Mouse (Mus musculus) embryonic facial prominence, embryonic 12.5 days (tissue): ENCODE data around the gene Tnfrsf13c. TPM values are rescaled to one million over a fixed set of nuclear protein-coding genes. Genes with fewer than 3 reads are reported as not detected.

Source experiments
- ATAC-seq: fragments of 200-750 bp; cut with Nextera tagmentation; 2 replicates; pipeline ENCODE4 v1.8.0; 2017; ENCODE audit not compliant: insufficient number of reproducible peaks, insufficient read depth, low FRiP score, low TSS enrichment
- H3K27ac ChIP-seq: fragments of 300-500 bp; sonication (generic); 2 replicates; pipeline ENCODE4 v1.5.1; 2016; ENCODE audit warnings: mild to moderate bottlenecking
- H3K27me3 ChIP-seq: fragments of 300-500 bp; sonication (generic); 2 replicates; pipeline ENCODE4 v1.6.1; 2016; ENCODE audit warnings: mild to moderate bottlenecking, moderate library complexity
- H3K36me3 ChIP-seq: fragments of 300-500 bp; sonication (generic); 2 replicates; pipeline ENCODE4 v1.6.1; 2016; ENCODE audit warnings: mild to moderate bottlenecking
- H3K4me1 ChIP-seq: fragments of 300-500 bp; sonication (generic); 2 replicates; pipeline ENCODE4 v1.6.1; 2016
- H3K4me2 ChIP-seq: fragments of 300-500 bp; sonication (generic); replicated peaks from 2 replicates; pipeline ENCODE4 v1.6.1; 2016; ENCODE audit warnings: mild to moderate bottlenecking, moderate library complexity
- H3K4me3 ChIP-seq: fragments of 300-500 bp; sonication (generic); 2 replicates; pipeline ENCODE4 v1.5.1; 2016; ENCODE audit warnings: mild to moderate bottlenecking
- H3K9ac ChIP-seq: fragments of 300-500 bp; sonication (generic); 2 replicates; pipeline ENCODE4 v1.6.1; 2016; ENCODE audit warnings: mild to moderate bottlenecking, moderate library complexity
- H3K9me3 ChIP-seq: fragments of 300-500 bp; sonication (generic); 2 replicates; pipeline ENCODE4 v1.6.1; 2016; ENCODE audit warnings: mild to moderate bottlenecking, moderate library complexity
- WGBS: fragments of 180-500 bp; shearing (Covaris S2); methylation state at CpG from one replicate; pipeline ENCODE4 v1.1.7; 2016; 5-methylcytosine and 5-hydroxymethylcytosine counted together
- polyA plus RNA-seq: library from polyadenylated mRNA; unstranded; fragments of >200 nt; fragmentation: Nextera tagmentation; extraction: Ambion mirVana; gene quantifications from 2 replicates; pipeline ENCODE4 v1.2.1, GENCODE M21; 2016

Tnfrsf13c gene
- polyA plus RNA-seq, 1 experiment from 2014 or later: 0.13 TPM

DNA sequence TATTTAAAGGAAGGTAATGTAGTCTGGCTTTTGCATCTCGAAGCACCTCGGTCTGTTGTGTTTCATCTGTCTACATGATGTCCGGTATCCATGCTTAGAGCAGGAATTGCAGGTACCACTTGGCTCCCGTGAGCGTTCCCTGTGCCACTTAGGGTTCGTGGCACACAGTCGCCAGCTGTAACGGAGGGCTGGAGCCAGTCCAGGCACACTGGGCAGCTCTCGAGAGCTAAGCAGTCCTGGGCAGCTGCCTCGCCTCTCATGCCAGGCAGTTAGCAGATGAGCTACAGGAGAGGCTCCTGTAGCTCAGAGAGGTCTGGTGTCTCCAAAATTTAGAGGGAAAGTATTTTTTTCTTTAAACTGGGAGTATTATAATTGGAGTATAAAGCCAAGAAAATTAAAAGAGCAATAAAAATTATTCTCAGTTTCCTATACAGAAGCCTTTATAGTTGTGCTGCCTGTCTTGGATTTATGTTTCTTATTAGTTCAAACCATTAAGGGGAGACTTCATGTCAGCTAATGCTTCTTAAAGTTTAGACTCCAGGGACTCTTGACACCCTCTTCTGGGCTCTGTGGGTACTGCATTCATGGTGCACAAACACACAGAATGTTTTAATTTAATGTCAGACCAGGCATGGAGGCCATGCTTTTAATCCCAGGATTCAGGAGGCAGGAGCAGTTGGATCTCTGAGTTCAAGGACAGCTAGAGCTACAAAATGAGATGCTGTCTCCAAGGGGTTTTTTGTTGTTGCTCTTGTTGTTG is 35.5 kb downstream of the Tnfrsf13c start:
- Histone ChIP-seq H3K9ac (no peak overlapping the region), H3K27ac (no peak overlapping the region), H3K4me2 (no peak overlapping the region), H3K4me3 (no peak overlapping the region), H3K36me3 (peaks cover 92% of the 10 kb centered on the region), H3K9me3 (no peaks in the 10 kb centered on the region), H3K27me3 (no peaks in the 10 kb centered on the region), H3K4me1 (no peaks in the 10 kb centered on the region)
- ATAC-seq: no peak
- WGBS: 95% methylated on average over 10 of the region's 10 CpGs

DNA sequence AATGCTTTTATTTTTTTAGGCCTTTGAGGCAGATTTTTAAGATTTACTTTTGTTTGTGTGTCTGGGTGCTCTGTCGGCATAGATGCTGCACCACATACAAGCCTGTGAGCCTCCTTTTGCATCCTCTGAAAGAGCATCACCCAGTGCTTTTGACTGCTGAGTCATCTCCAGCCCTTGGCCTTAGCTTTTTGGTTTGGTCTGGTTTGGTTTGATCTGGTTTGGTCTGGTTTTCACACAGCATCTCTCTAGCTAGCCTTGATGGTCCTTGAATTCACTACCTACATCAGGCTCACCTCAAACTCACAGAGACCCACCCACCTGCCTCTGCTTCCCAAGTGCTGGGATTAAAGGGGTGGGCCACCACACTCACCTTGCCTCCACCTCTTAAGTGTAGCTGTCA is 36.2 kb downstream of the Tnfrsf13c start:
- H3K4me2 ChIP-seq: no peak overlapping the region
- 74% methylated on average over 1 of the region's 1 CpGs for whole genome bisulfite sequencing
- H3K9me3 ChIP-seq: no peaks in the 10 kb centered on the region
- H3K9ac ChIP-seq: no peak overlapping the region
- no peak for ATAC-seq
- peaks cover 92% of the 10 kb centered on the region for H3K36me3 ChIP-seq
- no peak overlapping the region for H3K27ac ChIP-seq
- H3K4me3 ChIP-seq: no peak overlapping the region
- H3K4me1 ChIP-seq: no peaks in the 10 kb centered on the region
- no peaks in the 10 kb centered on the region for H3K27me3 ChIP-seq

DNA sequence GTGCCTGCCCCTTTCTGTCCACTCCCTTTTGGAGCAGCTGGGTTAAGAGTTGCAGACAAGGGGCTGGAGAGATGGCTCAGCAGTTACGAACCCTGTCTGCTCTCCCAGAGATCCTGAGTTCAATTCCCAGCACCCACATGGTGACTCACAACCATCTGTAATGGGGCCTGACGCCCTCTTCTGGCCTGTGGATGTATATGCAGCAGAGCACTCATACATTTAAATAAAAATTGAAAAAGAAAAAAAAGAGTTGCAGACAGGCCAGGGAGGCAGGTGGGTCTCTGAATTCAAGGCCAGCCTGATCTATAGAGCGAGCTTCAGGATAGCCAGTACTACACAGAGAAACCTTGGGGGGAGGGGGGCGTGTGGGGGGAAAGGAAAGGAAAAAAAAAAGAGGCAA is 36.8 kb downstream of the Tnfrsf13c start:
- Histone ChIP-seq H3K4me2 (no peak overlapping the region), H3K36me3 (peaks cover 92% of the 10 kb centered on the region), H3K9me3 (0 out of 2 replicates have a peak, but pooled peaks cover under 1% of the 10 kb centered on the region), H3K4me1 (no peaks in the 10 kb centered on the region), H3K4me3 (no peak overlapping the region), H3K27me3 (no peaks in the 10 kb centered on the region), H3K27ac (no peak overlapping the region), H3K9ac (no peak overlapping the region)
- no peak for ATAC-seq
- WGBS: 86% methylated on average over 4 of the region's 4 CpGs

DNA sequence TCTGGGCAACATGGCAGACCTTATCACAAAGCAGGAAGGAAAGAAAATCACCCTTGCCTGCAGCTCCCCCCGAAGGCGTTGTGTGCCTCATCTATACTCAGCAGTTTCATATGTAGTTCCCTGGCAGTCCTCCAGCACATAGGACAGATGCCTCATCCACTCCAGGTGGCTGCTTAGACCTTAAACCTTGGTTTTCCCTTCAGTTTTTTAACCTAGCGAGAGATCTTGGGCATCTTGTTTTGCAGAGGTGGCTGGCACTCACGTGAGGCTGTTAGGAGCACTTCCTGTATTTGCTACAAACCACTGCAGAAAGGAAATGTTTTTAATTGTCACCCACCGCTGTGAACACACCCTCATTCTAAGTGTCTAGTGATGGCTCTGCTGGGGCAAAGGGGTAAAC is 37.2 kb downstream of the Tnfrsf13c start:
- ATAC-seq: no peak
- Histone ChIP-seq H3K9ac (no peak overlapping the region), H3K36me3 (peaks cover 92% of the 10 kb centered on the region), H3K27ac (no peak overlapping the region), H3K27me3 (no peaks in the 10 kb centered on the region), H3K4me2 (no peak overlapping the region), H3K4me3 (no peak overlapping the region), H3K4me1 (no peaks in the 10 kb centered on the region), H3K9me3 (peaks cover 5% of the 10 kb centered on the region)
- WGBS: 92% methylated on average over 5 of the region's 5 CpGs

DNA sequence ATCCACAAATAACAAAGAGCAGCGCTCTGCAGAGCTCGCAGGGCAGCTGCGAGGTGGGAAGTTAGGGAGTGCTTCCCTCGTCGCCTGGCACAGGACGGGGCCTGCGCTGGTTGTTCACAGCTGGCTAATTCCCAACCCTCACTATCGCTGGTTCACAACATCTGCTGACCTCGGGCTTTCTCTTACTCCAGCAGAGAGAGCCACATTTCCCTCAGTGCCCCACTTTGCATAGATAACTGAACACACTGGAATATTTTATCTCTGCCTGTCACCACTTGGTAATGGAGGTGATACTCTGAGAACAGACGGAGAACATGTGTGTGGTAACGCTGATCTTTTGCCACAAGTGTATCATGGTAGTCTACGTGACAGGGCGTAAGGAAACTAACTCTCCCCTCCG is 38.0 kb downstream of the Tnfrsf13c start:
- peaks cover 9% of the 10 kb centered on the region for H3K9me3 ChIP-seq
- no peak overlapping the region for H3K9ac ChIP-seq
- H3K27me3 ChIP-seq: no peaks in the 10 kb centered on the region
- no peaks in the 10 kb centered on the region for H3K4me1 ChIP-seq
- WGBS: 86% methylated on average over 14 of the region's 14 CpGs
- H3K4me3 ChIP-seq: no peak overlapping the region
- H3K4me2 ChIP-seq: no peak overlapping the region
- H3K27ac ChIP-seq: no peak overlapping the region
- no peak for ATAC-seq
- peaks cover 93% of the 10 kb centered on the region for H3K36me3 ChIP-seq

DNA sequence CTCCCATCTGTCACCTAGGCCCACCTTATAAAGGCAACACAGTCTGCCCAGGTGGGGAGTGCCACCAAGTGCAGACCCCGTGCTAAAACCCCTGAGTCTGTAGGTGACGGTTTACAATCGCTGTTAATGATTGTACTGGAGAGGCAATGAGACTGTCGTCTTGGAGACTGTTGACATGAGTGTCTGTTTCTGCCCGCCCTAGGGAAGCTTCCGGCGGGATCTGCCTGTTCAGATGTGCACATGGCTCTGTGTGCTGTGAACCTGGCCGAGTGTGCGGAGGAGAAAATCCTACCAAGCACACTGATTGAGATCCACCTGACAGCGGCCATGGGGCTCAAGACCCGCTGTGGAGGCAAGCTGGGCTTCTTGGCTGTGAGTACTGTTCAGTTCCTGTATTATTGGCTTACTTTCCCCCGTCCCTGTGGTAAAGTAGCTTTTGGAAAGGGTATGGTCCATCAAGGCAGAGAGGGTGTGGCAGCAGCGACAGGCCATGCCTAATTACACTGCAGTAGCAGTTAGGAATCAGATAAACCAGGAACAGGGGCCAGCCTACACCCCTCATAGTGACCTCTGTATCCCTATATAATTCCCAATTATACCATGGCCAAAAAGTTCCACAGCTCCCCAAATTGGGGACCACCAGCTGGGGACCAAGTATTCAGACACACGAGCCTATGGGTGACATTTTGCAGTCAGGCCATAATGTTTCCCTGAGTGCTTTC is 38.9 kb downstream of the Tnfrsf13c start:
- Histone ChIP-seq H3K9me3 (peaks cover 9% of the 10 kb centered on the region), H3K27ac (no peak overlapping the region), H3K4me3 (no peak overlapping the region), H3K9ac (no peak overlapping the region), H3K36me3 (peaks cover 99% of the 10 kb centered on the region), H3K4me1 (no peaks in the 10 kb centered on the region), H3K27me3 (no peaks in the 10 kb centered on the region), H3K4me2 (no peak overlapping the region)
- 88% methylated on average over 14 of the region's 14 CpGs for WGBS
- no peak for ATAC-seq

DNA sequence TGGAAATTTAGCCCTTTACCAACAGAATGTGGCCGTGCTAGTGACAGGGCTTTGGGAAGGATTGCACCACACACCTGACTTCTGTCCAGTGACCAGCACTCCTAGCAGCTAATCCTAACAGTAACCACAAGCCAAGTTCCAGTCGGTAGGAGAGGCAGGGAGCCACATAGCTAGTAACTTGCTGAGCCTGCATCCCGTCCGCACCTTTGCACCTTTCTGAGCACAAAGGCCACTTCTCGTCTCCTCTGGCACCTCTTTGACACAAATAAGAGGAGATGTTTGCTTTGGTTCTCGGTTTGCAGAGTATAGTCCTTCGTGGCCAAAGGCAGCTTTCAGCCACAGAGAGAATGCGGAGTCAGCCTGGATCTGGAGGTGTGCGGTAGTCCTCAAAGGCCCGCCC is 39.5 kb downstream of the Tnfrsf13c start:
- Histone ChIP-seq H3K4me1 (no peaks in the 10 kb centered on the region), H3K9ac (no peak overlapping the region), H3K27me3 (no peaks in the 10 kb centered on the region), H3K9me3 (peaks cover 9% of the 10 kb centered on the region), H3K27ac (no peak overlapping the region), H3K4me3 (no peak overlapping the region), H3K4me2 (no peak overlapping the region), H3K36me3 (peaks cover 99% of the 10 kb centered on the region)
- WGBS: 92% methylated on average over 10 of the region's 10 CpGs
- ATAC-seq: no peak

DNA sequence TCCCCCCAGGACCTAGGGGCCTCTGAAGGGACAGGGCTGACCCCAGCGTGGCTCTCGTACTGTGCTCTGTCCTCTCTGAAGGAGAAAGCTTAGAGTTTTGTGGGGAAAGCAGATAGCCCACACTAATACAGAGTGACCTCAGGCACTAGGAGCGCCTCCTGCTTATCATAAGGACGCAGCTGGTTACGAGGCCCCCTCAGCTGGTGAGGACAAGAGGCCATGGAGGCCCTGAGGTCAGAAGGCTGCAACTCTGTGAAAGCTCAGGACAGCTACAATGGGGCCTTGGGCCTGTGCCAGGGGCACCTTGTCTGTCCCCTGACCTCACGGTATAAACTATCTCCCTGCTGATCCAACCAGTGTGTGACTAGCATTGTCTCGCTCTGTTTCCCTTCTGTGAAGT is 40.0 kb downstream of the Tnfrsf13c start:
- Histone ChIP-seq H3K4me2 (no peak overlapping the region), H3K9me3 (peaks cover 9% of the 10 kb centered on the region), H3K4me1 (no peaks in the 10 kb centered on the region), H3K27me3 (no peaks in the 10 kb centered on the region), H3K36me3 (peaks cover 99% of the 10 kb centered on the region), H3K27ac (no peak overlapping the region), H3K4me3 (no peak overlapping the region), H3K9ac (no peak overlapping the region)
- ATAC-seq: no peak
- WGBS: 79% methylated on average over 7 of the region's 7 CpGs

DNA sequence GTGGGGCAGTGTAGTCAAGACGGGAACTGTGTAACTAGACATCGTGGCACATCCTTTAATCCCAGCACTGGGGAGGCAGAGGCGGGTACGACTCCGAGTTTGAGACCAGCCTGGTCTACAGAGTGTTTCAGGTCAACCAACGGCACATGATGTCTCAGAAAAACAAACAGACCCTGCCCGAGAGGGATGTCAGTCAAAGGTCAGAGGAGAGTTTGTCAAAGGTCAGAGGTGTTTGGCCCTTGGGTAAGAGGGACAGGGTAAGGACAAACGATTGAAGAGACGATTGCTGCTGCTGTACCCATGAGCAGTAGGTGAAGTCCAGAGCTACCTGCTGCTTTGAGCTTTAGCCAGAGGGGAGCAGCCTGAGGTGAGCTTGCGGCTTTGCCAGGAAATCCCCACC is 40.6 kb downstream of the Tnfrsf13c start:
- no peak overlapping the region for H3K4me2 ChIP-seq
- H3K36me3 ChIP-seq: peaks cover 99% of the 10 kb centered on the region
- no peaks in the 10 kb centered on the region for H3K4me1 ChIP-seq
- H3K27me3 ChIP-seq: no peaks in the 10 kb centered on the region
- H3K27ac ChIP-seq: no peak overlapping the region
- no peak overlapping the region for H3K4me3 ChIP-seq
- no peak overlapping the region for H3K9ac ChIP-seq
- WGBS: 57% methylated on average over 10 of the region's 10 CpGs
- H3K9me3 ChIP-seq: peaks cover 9% of the 10 kb centered on the region
- ATAC-seq: no peak

DNA sequence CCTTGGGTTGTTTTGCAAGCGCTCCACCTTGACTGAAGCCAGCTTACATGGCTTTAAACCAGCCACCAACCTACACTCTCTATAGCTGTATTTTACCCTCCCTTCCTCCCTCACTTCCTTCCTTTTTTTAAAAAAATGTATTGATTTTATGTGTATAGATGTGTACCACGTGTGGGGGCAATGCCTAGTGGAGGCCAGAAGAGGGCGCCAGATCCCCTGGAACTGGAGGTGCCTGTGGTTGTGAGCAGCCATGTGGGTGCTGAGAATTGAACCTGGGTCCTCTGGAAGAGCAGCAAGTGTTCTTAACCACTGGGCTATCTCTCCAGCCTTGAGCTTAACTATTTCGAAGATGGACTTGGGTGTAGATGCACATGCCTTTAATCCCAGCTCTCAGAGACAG is 41.9 kb downstream of the Tnfrsf13c start:
- H3K27ac ChIP-seq: no peak overlapping the region
- no peak overlapping the region for H3K4me2 ChIP-seq
- WGBS: 98% methylated on average over 4 of the region's 4 CpGs
- H3K9ac ChIP-seq: no peak overlapping the region
- H3K9me3 ChIP-seq: peaks cover 9% of the 10 kb centered on the region
- no peak overlapping the region for H3K4me3 ChIP-seq
- no peaks in the 10 kb centered on the region for H3K27me3 ChIP-seq
- ATAC-seq: no peak
- no peaks in the 10 kb centered on the region for H3K4me1 ChIP-seq
- peaks cover 100% of the 10 kb centered on the region for H3K36me3 ChIP-seq

DNA sequence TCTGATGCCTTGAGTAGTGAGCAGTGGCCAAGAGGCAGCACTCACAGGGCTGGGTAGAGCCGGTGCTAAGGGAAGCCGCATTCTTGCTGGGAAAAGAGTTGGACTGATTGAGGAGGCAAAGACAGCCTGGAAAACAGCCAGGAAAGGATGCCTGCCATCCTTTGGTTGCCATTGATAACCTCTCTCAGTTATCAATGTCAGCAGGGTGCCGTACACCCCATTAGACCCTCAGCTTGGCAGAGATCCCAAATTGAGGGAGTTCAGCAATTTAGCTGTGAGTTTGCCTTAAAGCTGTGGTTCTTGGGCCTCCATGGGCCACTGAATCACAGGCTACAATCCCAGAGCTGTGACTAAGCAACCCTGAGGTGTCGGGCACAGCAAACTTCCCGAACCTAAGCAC is 43.0 kb downstream of the Tnfrsf13c start:
- H3K4me1 ChIP-seq: no peaks in the 10 kb centered on the region
- no peak for ATAC-seq
- H3K9me3 ChIP-seq: peaks cover 9% of the 10 kb centered on the region
- peaks cover 99% of the 10 kb centered on the region for H3K36me3 ChIP-seq
- H3K27ac ChIP-seq: no peak overlapping the region
- no peaks in the 10 kb centered on the region for H3K27me3 ChIP-seq
- no peak overlapping the region for H3K9ac ChIP-seq
- 96% methylated on average over 5 of the region's 5 CpGs for WGBS
- no peak overlapping the region for H3K4me2 ChIP-seq
- no peak overlapping the region for H3K4me3 ChIP-seq

DNA sequence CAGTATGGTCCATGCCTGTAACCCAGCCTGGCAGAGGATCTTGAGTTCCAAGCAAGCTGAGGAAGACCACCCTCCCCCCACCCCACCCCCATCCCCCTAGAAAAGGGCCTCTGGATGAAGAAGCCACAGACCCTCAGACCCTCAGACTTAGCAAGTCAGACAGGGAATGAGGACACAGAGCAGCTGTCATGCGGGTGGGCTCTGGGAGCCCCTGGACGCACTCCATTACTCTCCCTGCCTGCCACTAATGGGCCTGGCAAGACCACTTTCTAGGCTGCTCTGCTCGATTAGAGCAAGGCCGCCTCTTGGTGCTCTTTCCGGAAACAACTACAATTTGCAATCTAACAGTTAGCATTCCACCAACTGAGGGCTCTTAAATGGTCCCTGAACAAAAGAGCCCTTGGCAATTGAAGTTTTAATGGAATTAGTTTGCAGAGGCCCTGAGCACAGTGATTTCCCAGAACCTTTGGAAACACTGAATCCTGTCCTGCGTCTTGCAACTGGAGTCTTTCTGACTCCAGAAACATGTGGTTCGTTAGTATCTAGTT is 46.4 kb downstream of the Tnfrsf13c start:
- no peak overlapping the region for H3K9ac ChIP-seq
- H3K4me3 ChIP-seq: no peak overlapping the region
- H3K36me3 ChIP-seq: peaks cover 93% of the 10 kb centered on the region
- WGBS: 92% methylated on average over 7 of the region's 7 CpGs
- H3K27ac ChIP-seq: no peak overlapping the region
- H3K27me3 ChIP-seq: no peaks in the 10 kb centered on the region
- peaks cover 9% of the 10 kb centered on the region for H3K9me3 ChIP-seq
- no peaks in the 10 kb centered on the region for H3K4me1 ChIP-seq
- H3K4me2 ChIP-seq: no peak overlapping the region
- no peak for ATAC-seq
